Mouse (Mus musculus) forebrain, embryonic 14.5 days (tissue): ENCODE results near the gene Metrn. TPM values are rescaled to one million over a fixed set of nuclear protein-coding genes. Genes with fewer than 3 reads are reported as not detected.
A peak's percentile ranks its signal among the peaks of the same experiment; 100 is the strongest.

ENCODE experiments used
- ATAC-seq: fragments of 200-750 bp; cut with Nextera tagmentation; 2 replicates; pipeline ENCODE4 v1.8.0; 2017; ENCODE audit warnings: mild to moderate bottlenecking, moderate library complexity
- DNase-seq: peaks from one replicate; pipeline ENCODE4 v3.0.0-alpha.2; 2015; ENCODE audit warnings: low spot score
- H3K27ac ChIP-seq: fragments of 300-500 bp; sonication (generic); 2 replicates; pipeline ENCODE4 v1.5.1; 2014; ENCODE audit warnings: low read depth, mild to moderate bottlenecking, control low read depth, low read length, moderate library complexity
- H3K27me3 ChIP-seq: fragments of 300-500 bp; sonication (generic); replicated peaks from 2 replicates; pipeline ENCODE4 v1.6.1; 2014; ENCODE audit warnings: low read length, control low read depth, mixed read lengths; ENCODE audit not compliant: control insufficient read depth, insufficient read depth
- H3K36me3 ChIP-seq: fragments of 300-500 bp; sonication (generic); 2 replicates; pipeline ENCODE4 v1.6.1; 2014; ENCODE audit warnings: low read length, control low read depth; ENCODE audit not compliant: control insufficient read depth, insufficient read depth
- H3K4me1 ChIP-seq: fragments of 300-500 bp; sonication (generic); 2 replicates; pipeline ENCODE4 v1.6.1; 2014; ENCODE audit warnings: antibody characterized with exemption, low read length, control low read depth; ENCODE audit not compliant: control insufficient read depth, insufficient read depth
- H3K4me2 ChIP-seq: fragments of 300-500 bp; sonication (generic); 2 replicates; pipeline ENCODE4 v1.6.1; 2014; ENCODE audit warnings: mild to moderate bottlenecking, control low read depth, low read length
- H3K4me3 ChIP-seq: fragments of 300-500 bp; sonication (generic); 2 replicates; pipeline ENCODE4 v1.5.1; 2014; ENCODE audit warnings: low read depth, low read length, control low read depth
- H3K9ac ChIP-seq: fragments of 300-500 bp; sonication (generic); 2 replicates; pipeline ENCODE4 v1.6.1; 2014; ENCODE audit warnings: mild to moderate bottlenecking, low read length, control low read depth, moderate library complexity
- H3K9me3 ChIP-seq: fragments of 300-500 bp; sonication (generic); replicated peaks from 2 replicates; pipeline ENCODE4 v1.6.1; 2016; ENCODE audit warnings: low read length, control low read depth, mixed read lengths; ENCODE audit not compliant: control insufficient read depth
- WGBS: fragments of 180-500 bp; shearing (Covaris S2); extraction: QIAGEN DNeasy Blood & Tissue Kit; methylation state at CpG from one replicate; pipeline ENCODE4 v1.1.7; 2014; 5-methylcytosine and 5-hydroxymethylcytosine counted together
- polyA plus RNA-seq: library from polyadenylated mRNA; unstranded; fragments of >200 nt; fragmentation: Nextera tagmentation; extraction: Ambion mirVana; gene quantifications from 2 replicates; pipeline ENCODE4 v1.2.1, GENCODE M21; 2014

Metrn gene
- polyA plus RNA-seq = 8.4 and 9.8 TPM in 2 replicates

DNA sequence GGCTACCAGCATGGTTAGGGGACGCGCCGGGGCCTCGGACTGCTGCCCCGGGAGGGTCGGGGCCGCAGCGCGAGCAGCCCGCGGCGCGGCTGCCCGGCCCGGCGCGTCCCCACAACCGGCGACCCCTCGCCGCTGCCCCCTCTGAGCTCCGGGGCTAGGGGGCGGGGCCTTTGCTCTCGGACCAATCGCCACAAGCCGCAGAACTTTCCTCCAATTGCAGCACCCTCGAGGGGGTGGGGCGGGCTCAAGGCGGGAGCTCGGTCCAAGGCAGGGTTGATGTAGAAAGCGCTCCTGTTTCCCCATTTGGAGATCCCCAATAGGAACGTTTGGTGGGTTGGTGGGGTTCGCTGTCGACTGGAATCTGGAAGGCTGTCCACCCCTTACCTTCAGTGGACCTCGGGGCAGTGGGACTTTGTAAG lies at the start of gene Metrn:
Gene Metrn (minus strand): TSS at position 186 of the 419 bp plus-strand sequence.
- Histone ChIP-seq H3K4me3 (peak within 1 kb of the TSS; percentile 60), H3K9ac (peak within 1 kb of the TSS; percentile 63), H3K9me3 (no peaks in the 10 kb centered on the region), H3K4me1 (peaks cover 36% of the 10 kb centered on the region), H3K36me3 (no peaks in the 10 kb centered on the region), H3K4me2 (peak within 1 kb of the TSS; percentile 73), H3K27me3 (no peaks in the 10 kb centered on the region), H3K27ac (peak within 1 kb of the TSS; percentile 60)
- peak; percentile 77 for ATAC-seq
- peak; percentile 89 for DNase-seq
- WGBS = under 1% methylated on average over 32 of the region's 35 CpGs

DNA sequence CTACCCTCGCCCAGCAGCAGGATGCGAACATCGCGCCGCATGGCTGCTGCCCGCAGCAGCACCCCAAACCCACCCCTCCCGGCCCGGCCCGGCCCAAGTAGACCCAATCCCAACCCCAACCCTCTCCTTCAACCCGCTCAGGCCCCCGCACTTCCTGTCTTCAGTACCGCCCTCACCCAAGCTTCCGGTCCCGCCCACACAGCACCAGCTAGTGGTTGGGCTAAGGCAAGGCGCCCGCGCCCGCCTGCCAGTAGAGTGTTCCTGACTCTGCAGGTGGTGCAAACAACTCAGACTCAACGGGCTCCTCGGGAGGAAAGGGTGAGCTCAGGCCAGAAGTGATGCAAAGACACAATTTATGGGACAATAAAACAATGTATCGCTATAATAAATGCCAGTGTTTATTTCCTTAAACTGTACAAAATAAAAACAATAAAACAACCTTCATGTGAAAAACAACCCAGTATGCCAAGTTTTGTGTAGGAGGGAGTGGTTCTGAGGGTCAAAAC lies 47.5 kb upstream of the Metrn start, which contains the start of gene Rhot2:
Gene Rhot2 (minus strand): TSS at position 456 of the 506 bp plus-strand sequence.
- peaks cover 59% of the 10 kb centered on the region for H3K36me3 ChIP-seq
- H3K4me1 ChIP-seq = peaks cover 6% of the 10 kb centered on the region
- no peaks in the 10 kb centered on the region for H3K9me3 ChIP-seq
- H3K27ac ChIP-seq = peak within 1 kb of the TSS; percentile 72; the same call in 1 of the 2 replicates
- peak within 1 kb of the TSS; percentile 81 for H3K4me2 ChIP-seq
- H3K27me3 ChIP-seq = no peaks in the 10 kb centered on the region
- H3K9ac ChIP-seq = peak within 1 kb of the TSS; percentile 86
- ATAC-seq = peak; percentile 98
- peak; percentile 96 for DNase-seq
- H3K4me3 ChIP-seq = peak within 1 kb of the TSS; percentile 86
- WGBS = 1% methylated on average over 19 of the region's 21 CpGs

DNA sequence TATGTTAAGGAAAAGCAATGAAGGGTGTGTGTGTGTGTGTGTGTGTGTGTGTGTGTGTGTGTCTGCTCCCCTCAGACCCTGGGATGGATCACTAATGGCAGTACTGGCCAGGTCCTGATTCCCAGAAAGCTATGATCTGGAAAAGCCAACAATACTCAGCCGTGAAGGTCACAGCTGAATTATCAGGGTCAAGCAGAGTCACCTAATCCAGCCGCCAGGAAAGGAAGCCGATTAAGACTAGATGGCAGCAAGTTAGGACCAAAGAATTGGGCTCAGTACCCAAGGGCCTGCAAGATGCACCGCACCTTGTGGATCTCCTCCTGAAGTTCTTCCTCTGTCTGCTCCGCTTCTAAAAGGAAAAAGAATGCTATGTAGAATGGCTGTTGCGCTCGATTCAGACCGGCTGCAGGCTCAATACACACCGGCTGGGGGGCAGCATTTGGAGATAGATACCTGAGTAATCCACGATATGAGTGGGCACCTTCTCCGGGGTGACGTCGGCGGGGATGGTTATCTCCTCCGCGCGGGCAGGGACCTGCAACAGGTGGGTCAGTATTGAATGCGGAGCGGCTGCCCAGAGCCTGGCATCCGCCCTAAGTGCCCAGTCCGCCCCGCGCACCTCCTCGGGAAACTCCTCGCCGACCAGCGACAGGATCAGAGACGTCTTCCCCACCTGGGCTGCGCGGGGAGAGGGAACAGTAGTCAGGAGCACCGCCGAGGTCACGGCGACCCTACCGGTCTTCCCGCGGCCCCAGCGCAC lies 46.9 kb upstream of the Metrn start:
- peak overlapping the region; percentile 72; the same call in 1 of the 2 replicates for H3K27ac ChIP-seq
- peak; percentile 24 for DNase-seq

DNA sequence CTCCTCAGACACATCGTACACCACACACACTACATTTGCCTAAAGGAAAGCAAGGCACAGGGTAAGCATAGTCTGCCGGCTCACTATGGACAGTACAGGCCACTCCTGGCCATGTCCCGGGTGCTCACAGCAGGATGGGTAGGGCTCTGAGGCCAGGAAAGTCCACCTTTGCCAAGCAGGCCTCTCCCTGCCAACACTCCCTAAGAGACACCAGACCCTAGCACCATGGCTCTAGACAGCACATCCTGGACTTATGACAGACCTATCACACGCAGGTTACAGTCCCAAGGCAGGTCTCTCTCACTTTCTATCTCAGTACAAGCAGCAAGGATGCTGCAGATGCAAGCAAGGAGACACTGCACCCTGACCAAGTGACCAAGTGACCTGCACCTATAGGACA lies 46.2 kb upstream of the Metrn start:
- H3K9me3 ChIP-seq = no peaks in the 10 kb centered on the region
- peaks cover 61% of the 10 kb centered on the region for H3K36me3 ChIP-seq
- H3K4me3 ChIP-seq = peak overlapping the region; percentile 86

More for the DNA sequence above, 46.9 kb upstream of the Metrn start:
- ATAC-seq = peak; percentile 37
- Histone ChIP-seq H3K36me3 (peaks cover 61% of the 10 kb centered on the region), H3K9ac (peak overlapping the region; percentile 86), H3K4me3 (peak overlapping the region; percentile 86), H3K27me3 (no peaks in the 10 kb centered on the region), H3K4me2 (peak overlapping the region; percentile 81), H3K9me3 (no peaks in the 10 kb centered on the region), H3K4me1 (peaks cover 6% of the 10 kb centered on the region)
- WGBS = 7% methylated on average over 28 of the region's 38 CpGs

DNA sequence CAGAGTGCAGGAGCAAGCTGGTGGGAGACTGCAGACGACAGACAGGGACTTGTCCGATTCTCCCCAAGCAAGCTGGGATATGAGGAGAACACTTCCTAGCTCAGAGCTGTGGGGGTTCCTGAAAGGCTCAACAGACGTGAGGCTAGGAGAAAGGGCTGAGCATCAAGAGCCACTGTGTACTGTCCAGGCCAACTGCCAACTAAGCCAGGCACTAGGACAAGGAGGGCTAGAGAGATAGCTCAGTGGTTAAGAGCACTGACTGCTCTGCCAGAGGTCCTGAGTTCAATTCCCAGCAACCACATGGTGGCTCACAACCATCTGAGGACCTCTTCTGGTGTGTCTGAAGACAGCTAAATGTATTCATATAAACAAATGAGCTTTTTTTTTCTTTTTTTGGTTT lies 45.6 kb upstream of the Metrn start:
- Histone ChIP-seq H3K36me3 (peaks cover 57% of the 10 kb centered on the region), H3K4me1 (peaks cover 13% of the 10 kb centered on the region), H3K9ac (no peak overlapping the region), H3K27me3 (no peaks in the 10 kb centered on the region), H3K9me3 (no peaks in the 10 kb centered on the region), H3K4me2 (no peak overlapping the region), H3K27ac (no peak overlapping the region), H3K4me3 (no peak overlapping the region)
- DNase-seq (no peak), ATAC-seq (no peak)
- WGBS = 69% methylated on average over 3 of the region's 3 CpGs

More for the DNA sequence above, 46.2 kb upstream of the Metrn start:
- Histone ChIP-seq H3K4me1 (peaks cover 7% of the 10 kb centered on the region), H3K27me3 (no peaks in the 10 kb centered on the region), H3K4me2 (peak overlapping the region; percentile 81), H3K9ac (peak overlapping the region; percentile 86; the same call in 1 of the 2 replicates), H3K27ac (no peak overlapping the region)
- WGBS = 95% methylated on average over 4 of the region's 4 CpGs
- DNase-seq (no peak), ATAC-seq (no peak)

DNA sequence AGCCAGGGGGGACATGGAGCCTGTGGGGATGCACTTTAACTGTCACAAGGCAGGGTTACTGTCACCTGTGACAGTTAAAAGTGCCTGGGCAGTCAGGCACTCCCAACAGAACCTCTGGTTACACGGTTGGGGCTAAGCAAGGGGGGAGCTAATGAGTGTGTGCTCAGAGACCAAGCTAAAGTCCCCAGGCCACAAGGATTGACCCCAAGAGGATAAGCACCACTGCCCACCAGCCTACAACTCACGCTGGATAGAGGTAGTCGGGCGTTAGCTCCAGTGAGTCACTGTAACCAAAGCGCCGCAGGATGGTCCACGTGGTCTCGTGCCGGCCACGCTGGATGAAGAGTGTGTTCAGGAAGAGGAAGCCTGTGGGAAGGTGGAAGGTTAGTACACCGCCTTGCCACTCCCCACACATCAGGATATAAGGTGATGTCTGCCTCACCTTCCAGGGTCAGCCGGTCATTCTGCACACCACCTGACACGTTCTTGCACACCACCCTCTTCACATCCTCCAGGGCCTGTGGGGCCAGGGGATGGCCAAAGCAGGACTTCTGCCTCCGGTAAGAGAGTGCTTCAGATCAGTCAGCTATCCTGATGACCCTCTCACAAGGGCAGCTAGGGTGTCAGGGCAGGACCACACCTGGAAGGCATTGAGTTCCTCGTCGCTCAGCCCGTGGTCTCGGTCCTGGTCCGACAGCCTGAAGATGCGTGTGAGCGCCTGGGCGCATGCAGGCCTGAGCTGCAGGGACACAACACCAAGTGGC lies 44.4 kb upstream of the Metrn start, which contains the start of gene Gm20683:
Gene Gm20683 (minus strand): TSS at position 647 of the 764 bp plus-strand sequence.
- H3K9ac ChIP-seq = no peak within 1 kb of the TSS
- 94% methylated on average over 22 of the region's 22 CpGs for WGBS
- no peak for ATAC-seq
- H3K4me3 ChIP-seq = no peak within 1 kb of the TSS
- peaks cover 21% of the 10 kb centered on the region for H3K4me1 ChIP-seq
- no peaks in the 10 kb centered on the region for H3K27me3 ChIP-seq
- H3K4me2 ChIP-seq = no peak within 1 kb of the TSS
- no peak within 1 kb of the TSS for H3K27ac ChIP-seq
- peaks cover 49% of the 10 kb centered on the region for H3K36me3 ChIP-seq
- DNase-seq = no peak
- H3K9me3 ChIP-seq = no peaks in the 10 kb centered on the region

DNA sequence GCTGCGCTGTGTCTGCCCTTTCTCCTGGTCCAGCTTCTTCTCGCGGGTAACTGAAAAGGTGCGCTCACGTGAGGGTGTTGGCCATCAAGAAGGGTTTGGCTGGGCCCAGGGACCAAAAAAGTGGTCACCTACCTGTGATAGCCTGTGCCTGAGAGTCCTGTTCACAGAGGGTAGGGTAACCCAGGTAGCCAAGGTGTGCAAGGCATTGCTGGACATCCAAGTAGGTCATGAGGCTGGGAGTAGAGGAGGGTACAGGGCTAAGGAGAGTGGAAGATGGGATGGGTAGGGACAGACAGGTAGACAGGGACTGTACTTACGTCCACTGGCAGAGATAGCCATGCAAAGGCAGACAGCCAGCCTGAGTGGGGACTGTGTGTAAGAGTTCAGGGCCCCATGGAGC lies 43.6 kb upstream of the Metrn start:
- Histone ChIP-seq H3K4me1 (peaks cover 25% of the 10 kb centered on the region), H3K36me3 (peaks cover 51% of the 10 kb centered on the region), H3K4me2 (no peak overlapping the region), H3K27ac (no peak overlapping the region), H3K4me3 (no peak overlapping the region), H3K27me3 (no peaks in the 10 kb centered on the region), H3K9me3 (no peaks in the 10 kb centered on the region), H3K9ac (no peak overlapping the region)
- ATAC-seq (no peak), DNase-seq (no peak)
- WGBS = 98% methylated on average over 6 of the region's 6 CpGs

DNA sequence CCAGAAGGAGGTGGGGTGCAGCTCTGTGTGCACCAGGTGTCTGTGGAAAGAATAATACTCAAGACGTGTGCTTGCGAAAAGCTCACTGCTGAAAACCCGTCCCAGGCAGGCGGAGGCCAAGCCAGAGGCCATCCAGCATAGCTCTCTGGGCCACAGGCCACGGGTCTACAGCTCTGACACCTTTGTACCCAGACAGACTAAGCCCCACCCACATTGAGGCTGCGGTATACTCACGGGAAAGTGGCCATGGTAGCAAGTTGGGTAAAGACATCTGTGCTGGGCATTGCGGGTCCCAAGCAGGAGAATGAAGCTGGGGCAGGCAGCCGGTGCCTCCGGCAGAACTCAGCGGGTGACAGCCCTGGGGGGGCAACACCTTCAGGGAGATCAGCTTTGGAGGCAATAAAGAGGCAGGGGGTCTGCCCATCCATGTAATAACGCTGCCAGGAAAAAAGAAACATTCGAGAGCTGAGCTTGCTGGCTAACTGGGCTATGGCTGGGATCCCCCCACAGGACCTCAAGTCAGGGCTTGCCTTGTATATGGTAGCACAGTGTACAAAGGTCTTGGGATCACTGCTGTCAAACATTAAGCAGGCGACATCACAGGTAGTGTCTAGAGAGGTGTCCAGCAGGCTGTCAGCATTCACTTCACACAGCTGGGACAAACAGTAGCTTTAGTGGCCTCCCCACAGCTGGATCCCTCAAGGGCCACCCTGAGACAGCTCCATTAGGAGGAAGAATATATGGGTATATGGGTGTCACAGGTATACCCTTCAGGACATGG lies 42.7 kb upstream of the Metrn start:
- Histone ChIP-seq H3K9ac (no peak overlapping the region), H3K4me1 (peaks cover 32% of the 10 kb centered on the region), H3K4me3 (no peak overlapping the region), H3K27ac (no peak overlapping the region), H3K36me3 (peaks cover 59% of the 10 kb centered on the region), H3K9me3 (no peaks in the 10 kb centered on the region), H3K4me2 (no peak overlapping the region), H3K27me3 (no peaks in the 10 kb centered on the region)
- ATAC-seq (no peak), DNase-seq (no peak)
- 85% methylated on average over 14 of the region's 14 CpGs for WGBS
